In the genomic region with DNA sequence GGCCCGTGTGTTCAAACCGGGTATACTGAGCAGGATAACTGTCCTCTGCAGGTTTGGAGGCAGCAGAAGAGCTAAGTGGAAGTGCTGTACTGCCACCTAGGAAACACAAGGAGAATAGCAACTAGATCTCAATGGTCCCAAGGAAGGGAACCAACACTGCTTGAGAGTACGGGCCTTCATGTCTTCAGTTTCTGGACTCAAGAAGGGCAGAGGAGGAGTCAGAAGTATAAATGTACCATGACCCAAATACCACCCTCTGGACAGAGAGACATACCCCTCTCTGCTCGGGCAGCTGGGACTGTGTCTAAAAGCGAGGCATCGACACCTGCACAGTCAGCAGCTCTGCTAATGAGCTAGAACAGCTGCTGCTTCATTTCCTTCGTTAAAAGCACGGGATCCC, we compare ENCODE assay signal across 8 mouse cellular contexts. TPM values are rescaled to one million over a fixed set of nuclear protein-coding genes. Genes with fewer than 3 reads are reported as not detected.
DNase-seq lines count a peak whose midpoint lies in the region; ATAC-seq and TF ChIP-seq lines count a peak whose summit lies in the region.

No protein-coding gene starts in this region.

- no peak overlapping the region for H3K4me2 ChIP-seq in heart, embryonic 12.5 days

- 52% methylated on average over 8 of the region's 8 CpGs for WGBS in heart, adult 2 months
- 55% methylated on average over 8 of the region's 8 CpGs for WGBS in heart, embryonic 12.5 days

- no peak for TF ChIP-seq POLR2A in heart, adult 2 months (IDR thresholded peaks at IDR 0.05; ENCODE audit: insufficient read depth, low read depth, low read length)
- TF ChIP-seq POLR2A in brain, embryonic 14.5 days (IDR thresholded peaks at IDR 0.05; ENCODE audit: borderline replicate concordance, extremely low read depth, insufficient read depth, insufficient read length, poor library complexity, severe bottlenecking) = no peak

- no peaks in the 10 kb centered on the region for H3K9me3 ChIP-seq in heart, embryonic 12.5 days (replicated peaks)

- H3K79me2 ChIP-seq in heart, adult 2 months (replicated peaks; ENCODE audit: control insufficient read depth, insufficient read depth, low read length) = no peaks in the 10 kb centered on the region

- no peak overlapping the region for H3K27ac ChIP-seq in heart, adult 2 months
- H3K27ac ChIP-seq in heart, embryonic 12.5 days (ENCODE audit: poor library complexity, severe bottlenecking) = no peak overlapping the region

- TF ChIP-seq CTCF in heart, adult 2 months (IDR thresholded peaks at IDR 0.05) = peak; percentile 73
- TF ChIP-seq CTCF in brain, embryonic 14.5 days (IDR thresholded peaks at IDR 0.05; ENCODE audit: borderline replicate concordance, extremely low read depth, insufficient read depth, insufficient read length) = peak; percentile 58; the same call in 1 of the 2 replicates

- no peak for TF ChIP-seq EP300 in heart, adult 2 months (IDR thresholded peaks at IDR 0.05; ENCODE audit: insufficient read depth, low read depth, low read length)

- no peaks in the 10 kb centered on the region for H3K4me1 ChIP-seq in heart, adult 2 months (ENCODE audit: control insufficient read depth, insufficient read depth, low read length)
- no peaks in the 10 kb centered on the region for H3K4me1 ChIP-seq in heart, embryonic 12.5 days (replicated peaks)

- no peak overlapping the region for H3K4me3 ChIP-seq in heart, adult 2 months
- no peak overlapping the region for H3K4me3 ChIP-seq in heart, embryonic 12.5 days

- no peak for DNase-seq in heart, adult 2 months
- peak; percentile 4 for DNase-seq in lung, postnatal 14 days
- no peak for DNase-seq in lung, postnatal 10 days
- peak; percentile 68 for DNase-seq in brain, embryonic 14.5 days (ENCODE audit: low read depth)
- DNase-seq in retina, embryonic 14.5 days (ENCODE audit: low spot score) = peak; percentile 68
- no peak for DNase-seq in spleen, adult 12 weeks (ENCODE audit: low spot score)
- DNase-seq in thymus, postnatal 36 days = no peak

- H3K36me3 ChIP-seq in heart, adult 2 months (ENCODE audit: control insufficient read depth, insufficient read depth, low read length) = no peaks in the 10 kb centered on the region
- no peaks in the 10 kb centered on the region for H3K36me3 ChIP-seq in heart, embryonic 12.5 days

- intact Hi-C loops in heart, adult 2 months (cut with DNase I) = loop anchor here (2.0 kb wide), 1 partner anchor 295 kb away; no protein-coding TSS in a partner anchor

- no peak for ATAC-seq in heart, embryonic 12.5 days (ENCODE audit: insufficient number of reproducible peaks, low FRiP score)

- no peaks in the 10 kb centered on the region for H3K27me3 ChIP-seq in heart, adult 2 months (ENCODE audit: control insufficient read depth, insufficient read depth, low read length)
- H3K27me3 ChIP-seq in heart, embryonic 12.5 days (replicated peaks) = 0 out of 2 replicates have a peak, but pooled peaks cover 5% of the 10 kb centered on the region

- no peak overlapping the region for H3K9ac ChIP-seq in heart, adult 2 months (ENCODE audit: low read depth, low read length)
- H3K9ac ChIP-seq in heart, embryonic 12.5 days = no peak overlapping the region

RNA-seq across cellular contexts. Expression of a gene that starts 27.7 kb away (rescaled TPM):
- total RNA-seq in heart, adult 2 months (2021) = under 1 TPM; 0.09 to 0.50 TPM
- polyA plus RNA-seq in heart, adult 2 months (2012; rRNA removed) = 0.12 and 0.14 TPM in 2 replicates
- 0.01 and 0.08 TPM in 2 replicates for polyA plus RNA-seq in heart, embryonic 12.5 days (2016; fragmentation: Nextera tagmentation; extraction: Ambion mirVana)
- 0.57 and 1.00 TPM in 2 replicates for polyA plus RNA-seq in brain, embryonic 14.5 days (2012; rRNA removed)

Comparison
In these comparisons a context has a peak if more than half of its experiments do, and no peak if none do; other contexts are left out.
1. DNase-seq: peak in lung, postnatal 14 days (single experiment), brain, embryonic 14.5 days (single experiment) and retina, embryonic 14.5 days (single experiment); none in heart, adult 2 months (0 of 2), lung, postnatal 10 days (single experiment), spleen, adult 12 weeks (single experiment) and thymus, postnatal 36 days (0 of 2).